ENCODE assay signal across 8 mouse cellular contexts in the genomic region with DNA sequence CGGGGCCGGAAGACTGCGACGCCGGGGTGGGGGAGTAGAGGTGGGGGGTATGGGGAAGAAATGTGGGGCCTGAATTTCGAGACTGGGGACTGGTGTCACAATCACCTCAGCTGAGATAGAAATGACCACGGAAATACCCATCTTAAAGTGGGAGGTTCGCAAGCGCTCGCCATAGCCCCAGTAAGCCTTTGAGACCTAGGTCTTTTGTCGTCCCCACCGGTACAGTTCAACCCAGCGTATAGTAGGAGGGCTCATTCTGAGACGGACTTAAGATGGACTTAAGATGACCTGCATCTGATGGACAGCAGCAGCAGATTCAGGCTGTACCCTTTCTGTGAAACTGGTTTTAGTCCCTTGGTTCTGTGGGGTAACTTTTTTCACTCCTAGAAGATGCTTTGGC.
A peak's percentile ranks its signal among the peaks of the same experiment; 100 is the strongest.
DNase-seq lines count a peak whose midpoint lies in the region; ATAC-seq and TF ChIP-seq lines count a peak whose summit lies in the region.

No protein-coding gene starts in this region.

- no peak for ATAC-seq in heart, embryonic 13.5 days (ENCODE audit: extremely low read depth, insufficient number of reproducible peaks, low FRiP score, low TSS enrichment)
- ATAC-seq in forebrain, embryonic 15.5 days (replicated peaks) = peak; percentile 38; the same call in 1 of the 2 replicates
- peak; percentile 22 for ATAC-seq in liver, postnatal 0 days
- no peak for ATAC-seq in inflammation-experienced regulatory T-cells, adult 6 months

- H3K27me3 ChIP-seq in heart, embryonic 13.5 days (replicated peaks) = peaks cover 4% of the 10 kb centered on the region
- H3K27me3 ChIP-seq in forebrain, embryonic 15.5 days = peaks cover 6% of the 10 kb centered on the region; the same call in 1 of the 2 replicates
- no peaks in the 10 kb centered on the region for H3K27me3 ChIP-seq in liver, postnatal 0 days (ENCODE audit: insufficient read depth, low read length)

- peaks cover 3% of the 10 kb centered on the region; the same call in 1 of the 2 replicates for H3K4me1 ChIP-seq in heart, embryonic 13.5 days
- H3K4me1 ChIP-seq in ES-E14 (ENCODE audit: control insufficient read depth in 2 of 2, insufficient read depth in 2 of 2, low read length in 2 of 2, poor library complexity in 1 of 2) = peaks cover 2 to 7% of the 10 kb centered on the region in 2 experiments; a peak in 2 of 4 replicates
- peaks cover 10% of the 10 kb centered on the region for H3K4me1 ChIP-seq in forebrain, embryonic 15.5 days
- H3K4me1 ChIP-seq in liver, postnatal 0 days (ENCODE audit: insufficient read depth) = peaks cover 22% of the 10 kb centered on the region

- peak overlapping the region; percentile 69 for H3K4me3 ChIP-seq in heart, embryonic 13.5 days
- H3K4me3 ChIP-seq in ES-E14 (ENCODE audit: insufficient read depth in 1 of 2, low read depth in 1 of 2, low read length in 2 of 2, poor library complexity in 1 of 2, severe bottlenecking in 1 of 2) = peak overlapping the region; percentile 70 to 86
- H3K4me3 ChIP-seq in forebrain, embryonic 15.5 days = peak overlapping the region; percentile 55
- peak overlapping the region; percentile 59 for H3K4me3 ChIP-seq in liver, postnatal 0 days (ENCODE audit: low read depth, low read length)

- TF ChIP-seq CTCF in liver, postnatal 0 days (IDR thresholded peaks at IDR 0.05; ENCODE audit: low read depth) = no peak

- no peaks in the 10 kb centered on the region for H3K36me3 ChIP-seq in heart, embryonic 13.5 days
- H3K36me3 ChIP-seq in ES-E14 (ENCODE audit: control insufficient read depth, insufficient read depth, low read length, poor library complexity, severe bottlenecking) = no peaks in the 10 kb centered on the region
- no peaks in the 10 kb centered on the region for H3K36me3 ChIP-seq in forebrain, embryonic 15.5 days
- H3K36me3 ChIP-seq in liver, postnatal 0 days (replicated peaks; ENCODE audit: insufficient read depth, low read length) = no peaks in the 10 kb centered on the region

- no peak for TF ChIP-seq EP300 in liver, postnatal 0 days (IDR thresholded peaks at IDR 0.05; ENCODE audit: low read depth)

- in situ Hi-C loops in ES-E14 (cut with MboI; ENCODE audit: low sequenced_read_pairs in 2 of 2, unreplicated experiment in 2 of 2) = no loop called here

- WGBS in heart, embryonic 13.5 days = 1% methylated on average over 14 of the region's 14 CpGs
- WGBS in forebrain, embryonic 15.5 days = 2% methylated on average over 14 of the region's 14 CpGs
- under 1% methylated on average over 14 of the region's 14 CpGs for WGBS in liver, postnatal 0 days (ENCODE audit: insufficient replicate concordance)

- peak overlapping the region; percentile 80 for H3K9ac ChIP-seq in heart, embryonic 13.5 days
- H3K9ac ChIP-seq in ES-E14 (ENCODE audit: insufficient read depth, low read depth, low read length, poor library complexity, severe bottlenecking) = peak overlapping the region; percentile 76
- peak overlapping the region; percentile 50 for H3K9ac ChIP-seq in forebrain, embryonic 15.5 days (replicated peaks)
- H3K9ac ChIP-seq in liver, postnatal 0 days (replicated peaks) = peak overlapping the region; percentile 58

- 0 out of 2 replicates have a peak, but pooled peaks cover 3% of the 10 kb centered on the region for H3K9me3 ChIP-seq in heart, embryonic 13.5 days
- H3K9me3 ChIP-seq in ES-E14 (ENCODE audit: control insufficient read depth, insufficient read depth, low read depth, low read length) = no peaks in the 10 kb centered on the region
- no peaks in the 10 kb centered on the region for H3K9me3 ChIP-seq in forebrain, embryonic 15.5 days
- no peaks in the 10 kb centered on the region for H3K9me3 ChIP-seq in liver, postnatal 0 days (ENCODE audit: low read length)

- intact Hi-C loops in heart, postnatal 14 days (cut with DNase I) = loop anchor here (5.0 kb wide), 1 partner anchor 62 kb away; the partner anchor contains the start of gene Nrf1

- H3K4me2 ChIP-seq in heart, embryonic 13.5 days = peak overlapping the region; percentile 83
- H3K4me2 ChIP-seq in forebrain, embryonic 15.5 days (replicated peaks) = peak overlapping the region; percentile 96
- H3K4me2 ChIP-seq in liver, postnatal 0 days (ENCODE audit: low read depth, low read length) = peak overlapping the region; percentile 87

- peak overlapping the region; percentile 55 for H3K27ac ChIP-seq in heart, embryonic 13.5 days (replicated peaks)
- 0 out of 2 replicates have a peak overlapping the region, but pooled peaks have one; percentile 14 for H3K27ac ChIP-seq in ES-E14 (ENCODE audit: insufficient read depth, low read depth, low read length, poor library complexity, severe bottlenecking)
- H3K27ac ChIP-seq in forebrain, embryonic 15.5 days (replicated peaks) = no peak overlapping the region
- peak overlapping the region; percentile 79 for H3K27ac ChIP-seq in liver, postnatal 0 days (ENCODE audit: low read depth)

- no peak for DNase-seq in heart, postnatal 14 days
- DNase-seq in ES-E14 (ENCODE audit: low read depth, low spot score) = no peak
- no peak for DNase-seq in liver, postnatal 0 days
- DNase-seq in adrenal gland, postnatal 36 days = no peak
- no peak for DNase-seq in frontal cortex, postnatal 25 days (ENCODE audit: low spot score in 2 of 2)

TF ChIP-seq in ES-E14, 5 proteins besides CTCF, POLR2A, EP300 and RAD21:
- TF ChIP-seq ZC3H11A (IDR thresholded peaks at IDR 0.05; ENCODE audit: borderline replicate concordance, low read depth, low read length) = no peak

Comparison
In these comparisons a context has a peak if more than half of its experiments do, and no peak if none do; other contexts are left out.
1. ATAC-seq: peak in forebrain, embryonic 15.5 days (single experiment) and liver, postnatal 0 days (single experiment); none in heart, embryonic 13.5 days (single experiment) and inflammation-experienced regulatory T-cells, adult 6 months (single experiment).
2. Peak in every context shown above with its lines, with median percentiles within 50 percentile points of each other: H3K4me2 ChIP-seq, H3K4me3 ChIP-seq and H3K9ac ChIP-seq.